Mouse (Mus musculus) heart, embryonic 11.5 days (tissue): ENCODE results near the gene Fam129a. TPM values are rescaled to one million over a fixed set of nuclear protein-coding genes. Genes with fewer than 3 reads are reported as not detected.

Source experiments
- ATAC-seq: fragments of 200-750 bp; cut with Nextera tagmentation; replicated peaks from 2 replicates; pipeline ENCODE4 v1.8.0; 2017; ENCODE audit warnings: moderate library complexity; ENCODE audit not compliant: insufficient number of reproducible peaks, low FRiP score, low TSS enrichment
- H3K27ac ChIP-seq: fragments of 300-500 bp; sonication (generic); 2 replicates; pipeline ENCODE4 v1.5.1; 2014; ENCODE audit warnings: mild to moderate bottlenecking, low read depth, low read length
- H3K27me3 ChIP-seq: fragments of 300-500 bp; sonication (generic); 2 replicates; pipeline ENCODE4 v1.6.1; 2014; ENCODE audit warnings: mild to moderate bottlenecking, low read length, mixed read lengths; ENCODE audit not compliant: control insufficient read depth, insufficient read depth
- H3K36me3 ChIP-seq: fragments of 300-500 bp; sonication (generic); 2 replicates; pipeline ENCODE4 v1.6.1; 2014; ENCODE audit warnings: mild to moderate bottlenecking, low read length, moderate library complexity, mixed read lengths; ENCODE audit not compliant: control insufficient read depth, insufficient read depth
- H3K4me1 ChIP-seq: fragments of 300-500 bp; sonication (generic); 2 replicates; pipeline ENCODE4 v1.6.1; 2014; ENCODE audit warnings: low read length; ENCODE audit not compliant: control insufficient read depth, insufficient read depth
- H3K4me2 ChIP-seq: fragments of 300-500 bp; sonication (generic); 2 replicates; pipeline ENCODE4 v1.6.1; 2014; ENCODE audit warnings: mild to moderate bottlenecking, moderate library complexity
- H3K4me3 ChIP-seq: fragments of 300-500 bp; sonication (generic); 2 replicates; pipeline ENCODE4 v1.5.1; 2014; ENCODE audit warnings: low read depth, low read length
- H3K9ac ChIP-seq: fragments of 300-500 bp; sonication (generic); 2 replicates; pipeline ENCODE4 v1.6.1; 2014; ENCODE audit warnings: mild to moderate bottlenecking, low read depth, low read length, moderate library complexity
- H3K9me3 ChIP-seq: fragments of 300-500 bp; sonication (generic); replicated peaks from 2 replicates; pipeline ENCODE4 v1.6.1; 2016; ENCODE audit warnings: low read length; ENCODE audit not compliant: control insufficient read depth
- WGBS: fragments of 180-500 bp; shearing (Covaris S2); extraction: QIAGEN DNeasy Blood & Tissue Kit; methylation state at CpG from one replicate; pipeline ENCODE4 v1.1.7; 2014; ENCODE audit not compliant: insufficient replicate concordance; 5-methylcytosine and 5-hydroxymethylcytosine counted together
- polyA plus RNA-seq: library from polyadenylated mRNA; unstranded; fragments of >200 nt; fragmentation: Nextera tagmentation; extraction: Ambion mirVana; gene quantifications from 2 replicates; pipeline ENCODE4 v1.2.1, GENCODE M21; 2014

The Fam129a gene
- polyA plus RNA-seq, 1 experiment from 2014 or later, result 2.3 TPM

- H3K9ac ChIP-seq, result no peak overlapping the region
- no peaks in the 10 kb centered on the region for H3K9me3 ChIP-seq
- no peak overlapping the region for H3K4me3 ChIP-seq
- H3K27ac ChIP-seq, result no peak overlapping the region
- H3K4me2 ChIP-seq, result no peak overlapping the region
- no peaks in the 10 kb centered on the region for H3K36me3 ChIP-seq
- H3K27me3 ChIP-seq, result no peaks in the 10 kb centered on the region
- WGBS, result 59% methylated on average over 10 of the region's 10 CpGs
- H3K4me1 ChIP-seq, result no peaks in the 10 kb centered on the region; the same call in 1 of the 2 replicates
- no peak for ATAC-seq
These were observed 43.4 kb downstream of the Fam129a start for GRCm38 (mm10) chr1:151614320-151614935.

- no peaks in the 10 kb centered on the region for H3K36me3 ChIP-seq
- no peak overlapping the region for H3K27ac ChIP-seq
- H3K9me3 ChIP-seq, result no peaks in the 10 kb centered on the region
- WGBS, result 91% methylated on average over 6 of the region's 6 CpGs
- H3K4me1 ChIP-seq, result no peaks in the 10 kb centered on the region; the same call in 1 of the 2 replicates
- ATAC-seq, result no peak
- H3K4me2 ChIP-seq, result no peak overlapping the region
- no peak overlapping the region for H3K4me3 ChIP-seq
- no peak overlapping the region for H3K9ac ChIP-seq
- no peaks in the 10 kb centered on the region for H3K27me3 ChIP-seq
These were observed 44.6 kb downstream of the Fam129a start for GRCm38 (mm10) chr1:151615625-151616024.

GRCm38 (mm10) chr1:151616555-151617205, 45.7 kb downstream of the Fam129a start:
- peak; percentile 87 for ATAC-seq
- H3K9me3 ChIP-seq, result no peaks in the 10 kb centered on the region
- H3K27me3 ChIP-seq, result no peaks in the 10 kb centered on the region
- no peaks in the 10 kb centered on the region; the same call in 1 of the 2 replicates for H3K4me1 ChIP-seq
- no peak overlapping the region for H3K4me3 ChIP-seq
- no peak overlapping the region for H3K9ac ChIP-seq
- no peak overlapping the region for H3K27ac ChIP-seq
- no peaks in the 10 kb centered on the region for H3K36me3 ChIP-seq
- no peak overlapping the region for H3K4me2 ChIP-seq
- WGBS, result 85% methylated on average over 7 of the region's 7 CpGs

GRCm38 (mm10) chr1:151618251-151618650, 47.3 kb downstream of the Fam129a start:
- no peak overlapping the region for H3K9ac ChIP-seq
- no peaks in the 10 kb centered on the region for H3K9me3 ChIP-seq
- ATAC-seq, result no peak
- H3K4me1 ChIP-seq, result no peaks in the 10 kb centered on the region; the same call in 1 of the 2 replicates
- H3K27ac ChIP-seq, result no peak overlapping the region
- H3K4me2 ChIP-seq, result no peak overlapping the region
- no peaks in the 10 kb centered on the region for H3K27me3 ChIP-seq
- H3K4me3 ChIP-seq, result no peak overlapping the region
- WGBS, result 59% methylated on average over 3 of the region's 3 CpGs
- H3K36me3 ChIP-seq, result no peaks in the 10 kb centered on the region

GRCm38 (mm10) chr1:151619281-151619711, 48.3 kb downstream of the Fam129a start:
- Histone ChIP-seq H3K36me3 (no peaks in the 10 kb centered on the region), H3K4me3 (no peak overlapping the region)
- 69% methylated on average over 8 of the region's 8 CpGs for WGBS

GRCm38 (mm10) chr1:151620730-151621129, 49.7 kb downstream of the Fam129a start:
- Histone ChIP-seq H3K9ac (no peak overlapping the region), H3K9me3 (no peaks in the 10 kb centered on the region), H3K27me3 (no peaks in the 10 kb centered on the region), H3K27ac (no peak overlapping the region), H3K4me2 (no peak overlapping the region), H3K4me3 (no peak overlapping the region), H3K4me1 (no peaks in the 10 kb centered on the region; the same call in 1 of the 2 replicates), H3K36me3 (no peaks in the 10 kb centered on the region)
- no peak for ATAC-seq

More at GRCm38 (mm10) chr1:151619281-151619711, 48.3 kb downstream of the Fam129a start:
- Histone ChIP-seq H3K9me3 (no peaks in the 10 kb centered on the region), H3K27ac (no peak overlapping the region), H3K4me1 (no peaks in the 10 kb centered on the region; the same call in 1 of the 2 replicates), H3K4me2 (no peak overlapping the region), H3K27me3 (no peaks in the 10 kb centered on the region), H3K9ac (no peak overlapping the region)
- no peak for ATAC-seq

DNA sequence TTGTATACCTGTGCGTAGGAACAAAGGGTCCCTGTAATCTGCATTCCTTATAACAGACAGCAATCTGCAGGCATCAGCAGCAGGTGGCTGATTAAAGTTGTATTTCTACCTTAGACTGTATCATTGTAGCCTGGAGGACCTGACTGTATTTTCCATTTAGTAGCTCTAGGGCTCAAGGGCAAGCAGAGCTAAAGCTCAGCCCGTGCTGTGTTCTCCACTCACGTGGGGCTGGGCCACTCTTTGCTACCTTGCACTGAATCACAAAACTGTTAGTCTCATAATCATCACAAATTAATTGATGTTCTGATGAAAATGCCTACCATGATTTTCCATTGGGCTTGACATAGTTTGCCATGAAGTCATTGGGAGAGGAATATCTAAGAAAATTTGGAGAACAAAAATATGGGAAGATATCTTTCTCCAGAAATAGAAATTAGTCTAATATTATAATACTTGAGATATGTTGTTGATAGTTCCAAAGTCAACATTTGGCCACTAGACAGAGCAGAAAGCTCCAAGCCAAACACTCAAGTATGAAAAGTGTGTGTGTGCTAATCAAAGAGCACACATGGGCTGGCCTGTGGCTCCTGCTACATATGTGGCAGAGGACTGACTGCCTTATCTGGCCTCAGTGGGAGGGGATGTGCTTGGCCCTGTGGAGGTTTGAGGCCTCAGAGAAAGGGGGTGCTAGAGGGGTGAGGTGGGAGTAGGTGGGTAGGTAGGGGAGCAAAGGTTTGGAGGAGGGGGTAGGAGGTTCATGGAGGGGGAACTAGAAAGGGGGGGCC, 53.6 kb downstream of the Fam129a start:
- Histone ChIP-seq H3K27me3 (no peaks in the 10 kb centered on the region), H3K4me3 (no peak overlapping the region), H3K27ac (no peak overlapping the region), H3K9me3 (no peaks in the 10 kb centered on the region), H3K4me2 (no peak overlapping the region), H3K4me1 (no peaks in the 10 kb centered on the region; the same call in 1 of the 2 replicates), H3K9ac (no peak overlapping the region), H3K36me3 (no peaks in the 10 kb centered on the region)
- ATAC-seq, result no peak
- WGBS, result 85% methylated on average over 3 of the region's 3 CpGs

DNA sequence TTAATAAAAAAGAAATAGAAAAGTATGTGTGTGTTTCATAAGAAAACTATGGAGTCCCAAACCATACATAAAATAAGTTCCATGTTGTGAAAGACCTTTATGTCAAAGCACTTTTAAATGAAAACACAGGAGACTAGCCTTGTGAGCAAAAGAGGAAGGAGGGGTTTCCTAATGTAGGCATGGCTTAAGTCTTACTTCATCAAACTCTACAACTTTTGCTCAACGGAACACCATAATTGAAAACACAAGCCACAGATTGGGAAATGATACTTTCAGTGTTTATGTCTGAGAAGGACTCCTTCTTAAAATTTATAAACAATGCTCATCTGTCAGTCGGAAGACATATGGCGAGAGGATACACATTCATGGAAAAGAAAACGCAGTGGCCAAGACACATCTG, 54.3 kb downstream of the Fam129a start:
- Histone ChIP-seq H3K27ac (no peak overlapping the region), H3K4me2 (no peak overlapping the region), H3K9ac (no peak overlapping the region), H3K4me1 (no peaks in the 10 kb centered on the region), H3K4me3 (no peak overlapping the region), H3K36me3 (no peaks in the 10 kb centered on the region), H3K27me3 (no peaks in the 10 kb centered on the region), H3K9me3 (no peaks in the 10 kb centered on the region)
- no peak for ATAC-seq
- 83% methylated on average over 4 of the region's 4 CpGs for WGBS
